Mouse (Mus musculus) NIH3T3 (cell line): ENCODE data around the gene Mbtd1.
"Not testable (repeated sequence)": the region's sequence is repeated elsewhere in the genome, so short reads cannot be mapped to it uniquely, and the experiment has no call there.

Experiments
- DNase-seq: peaks from one replicate; pipeline ENCODE4 v3.0.0-alpha.2; 2012; ENCODE audit warnings: low read depth

Mbtd1 gene

DNA sequence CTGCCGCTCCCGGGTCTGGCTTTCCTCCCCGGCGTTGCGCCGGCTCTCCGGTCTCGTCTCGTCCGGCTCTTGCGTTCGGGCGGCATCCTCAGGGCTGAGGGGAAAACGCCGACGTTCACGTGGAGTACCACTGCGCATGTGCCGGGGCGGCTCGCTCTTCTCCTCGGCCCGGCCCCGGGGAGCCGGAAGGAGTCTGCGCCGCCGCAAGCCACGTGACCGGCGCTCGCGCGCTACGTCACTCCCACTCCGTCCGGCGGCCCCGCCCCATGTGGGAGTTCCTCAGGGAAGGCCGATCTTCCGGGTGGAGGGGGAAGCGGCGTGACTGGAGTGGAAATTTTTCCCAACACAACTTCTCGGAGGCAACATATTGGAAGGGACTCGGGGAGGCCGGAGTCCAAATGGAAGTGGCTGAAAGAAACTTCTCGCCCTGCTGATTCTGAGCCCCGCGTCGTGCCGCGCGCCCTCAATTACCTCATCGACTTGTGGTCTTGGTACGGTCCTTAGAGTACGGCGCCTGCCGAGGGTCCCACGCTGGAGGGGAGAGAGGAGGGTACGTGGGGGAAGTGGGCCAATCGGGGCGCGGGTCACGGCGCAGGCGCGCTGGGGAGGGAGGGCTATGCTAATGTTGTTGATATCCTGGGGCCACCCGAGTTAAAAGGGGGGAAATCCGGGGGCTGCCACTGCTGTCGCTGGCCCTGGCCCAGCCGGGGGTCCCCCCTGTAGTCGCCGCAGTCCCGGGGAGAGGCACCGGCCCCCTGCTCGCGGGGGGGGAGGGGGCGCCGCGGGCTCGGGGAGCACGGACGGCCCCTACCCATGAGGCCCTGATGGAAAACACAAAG, at the start of gene Mbtd1, which contains the start of gene Utp18:
Gene Mbtd1 (plus strand): TSS at position 281 of the 839 bp plus-strand sequence.
Gene Utp18 (minus strand): TSS at position 195 of the 839 bp plus-strand sequence.
- peak; percentile 99 for DNase-seq

DNA sequence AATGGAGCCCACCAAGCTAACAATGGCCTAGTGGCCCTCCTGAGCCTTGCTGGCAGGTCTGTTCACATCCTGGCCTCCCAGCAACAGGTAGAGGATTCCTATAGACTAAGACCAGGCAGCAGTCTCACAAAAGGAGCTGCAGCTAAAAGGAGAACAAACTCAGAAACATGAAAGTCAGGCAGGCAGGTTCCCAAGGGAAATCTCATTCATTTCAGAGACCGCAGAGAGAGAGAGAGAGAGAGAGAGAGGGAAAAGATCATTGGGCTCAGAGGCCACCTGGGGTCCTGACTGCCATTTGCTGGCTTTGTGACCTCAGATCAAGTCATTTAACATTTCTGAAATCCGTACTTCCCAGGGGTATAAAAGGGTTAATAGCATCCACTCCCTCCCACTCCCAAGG, 38.3 kb upstream of the Mbtd1 start:
- no peak for DNase-seq

DNA sequence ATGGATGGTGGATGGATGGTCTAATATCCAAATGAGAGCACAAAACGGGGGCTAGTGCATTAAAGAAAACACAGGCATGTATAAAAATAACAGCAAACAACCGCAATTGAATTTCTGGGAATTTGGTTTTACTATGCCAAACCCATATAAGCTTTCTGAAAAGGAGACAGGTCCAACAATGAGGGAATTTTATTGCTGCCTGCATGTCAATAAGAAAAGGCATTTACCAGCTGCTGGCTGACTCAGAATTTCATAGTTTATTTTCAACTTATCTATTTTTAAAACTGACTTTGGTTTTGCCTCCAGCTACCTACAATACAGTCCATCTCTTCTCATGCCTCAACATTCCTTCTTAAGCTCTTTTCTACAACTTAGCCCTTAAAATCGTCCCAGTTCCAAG, 33.1 kb upstream of the Mbtd1 start:
- DNase-seq, result no peak

DNA sequence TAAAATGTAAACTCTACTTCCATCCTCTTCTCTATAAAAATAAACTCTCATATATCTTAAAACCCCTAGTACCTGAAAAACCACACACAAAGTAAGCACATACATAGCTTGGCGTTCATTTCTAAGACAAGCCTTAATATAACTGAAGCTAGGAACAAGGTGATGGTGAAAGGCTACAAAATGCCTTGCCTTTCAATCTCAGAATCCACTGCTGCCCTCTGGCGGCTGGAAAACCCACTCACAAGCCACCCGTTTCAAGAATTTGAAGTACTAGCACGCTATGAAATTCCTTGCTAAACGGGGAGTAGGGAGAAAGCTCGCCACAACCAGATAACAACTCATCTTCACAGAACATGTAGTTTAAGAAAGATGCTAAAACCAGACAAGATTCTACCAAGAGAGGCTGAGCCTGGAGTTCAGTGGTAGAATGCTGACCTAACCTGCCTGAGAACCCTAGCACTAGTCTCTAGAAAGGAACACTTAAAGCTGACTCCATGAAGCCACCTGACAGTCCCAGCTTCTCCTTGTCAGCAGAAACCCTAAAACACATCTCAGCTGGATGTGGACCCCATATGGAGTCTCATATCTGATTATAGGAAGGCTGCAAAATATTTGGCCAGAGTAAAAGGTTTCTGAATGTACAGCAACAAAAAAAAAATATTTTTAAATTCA, 29.2 kb upstream of the Mbtd1 start:
- DNase-seq, result peak; percentile 88

DNA sequence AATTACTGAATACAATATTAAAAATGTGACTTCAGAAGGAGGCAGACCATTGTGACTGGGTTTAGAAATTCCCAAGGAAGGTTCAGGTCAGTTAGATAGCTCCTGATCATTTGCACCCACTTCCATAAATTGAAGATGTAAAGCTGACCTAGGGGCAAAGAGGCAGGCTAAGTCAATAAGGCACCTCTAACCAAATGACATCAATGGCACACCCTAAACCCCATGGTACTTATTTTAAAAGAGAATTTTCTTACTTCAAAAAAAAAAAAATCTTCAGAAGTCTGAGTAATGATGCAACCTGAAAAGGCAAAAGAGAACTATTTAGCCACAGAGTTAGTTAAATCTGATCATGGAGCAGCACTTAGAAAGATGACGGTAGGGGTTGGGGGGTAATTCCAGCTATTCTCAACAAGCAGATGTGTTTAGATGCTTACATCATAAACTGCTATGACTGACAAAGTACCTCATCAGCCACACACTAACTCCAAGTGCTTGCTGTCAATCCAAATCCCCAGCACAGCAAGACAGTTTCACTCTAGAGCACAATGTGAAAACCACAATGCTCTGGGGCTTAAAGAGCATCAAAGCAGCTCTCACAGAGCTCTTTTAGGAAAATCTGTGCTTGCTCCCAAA, 25.0 kb upstream of the Mbtd1 start:
- DNase-seq, result no peak

DNA sequence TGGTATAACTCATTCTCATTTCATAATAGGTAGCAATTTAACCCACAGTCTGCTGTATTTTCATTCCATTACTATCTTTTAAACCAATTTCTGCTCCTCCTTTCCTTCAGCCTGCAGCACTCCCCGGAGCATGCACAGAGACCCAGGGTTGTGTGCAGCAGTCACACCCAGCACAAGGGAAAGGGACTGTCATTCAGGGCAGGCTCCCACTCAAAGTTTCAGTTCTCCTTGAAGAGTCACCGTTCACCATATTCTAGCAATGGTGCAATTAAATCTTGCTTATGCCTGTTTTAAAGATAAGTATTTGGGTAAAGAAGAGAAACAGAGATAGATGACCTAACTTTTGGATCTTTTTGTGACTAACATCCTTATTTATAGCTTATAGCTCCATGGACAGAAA, 24.5 kb upstream of the Mbtd1 start:
- DNase-seq, result no peak

DNA sequence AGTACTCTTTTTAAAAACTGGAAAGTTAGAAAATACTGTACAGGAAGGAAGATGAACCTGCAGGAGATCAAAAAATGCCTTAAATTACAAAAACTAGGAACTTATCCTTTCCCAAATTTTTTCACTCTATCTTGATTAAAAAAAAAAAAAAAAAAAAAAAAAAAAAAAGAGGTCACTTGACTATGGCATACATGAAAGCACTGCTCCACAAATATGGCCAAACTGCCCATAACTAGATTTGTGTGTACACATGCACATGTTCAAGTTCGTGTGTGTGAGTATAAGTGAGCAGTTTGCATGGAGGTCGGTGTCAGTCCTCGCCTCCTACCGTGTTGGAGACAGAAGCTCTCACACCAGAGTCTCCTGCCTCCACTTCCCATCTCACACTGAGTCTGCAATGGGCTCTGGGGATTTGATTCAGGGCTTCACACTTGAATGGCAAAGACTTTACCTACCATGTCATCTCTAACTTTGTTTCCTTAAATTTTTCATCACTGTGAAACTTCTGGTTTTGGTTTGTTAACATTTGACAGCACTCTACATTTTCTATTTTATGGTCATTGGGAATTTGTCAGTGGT, 23.5 kb upstream of the Mbtd1 start:
- no peak for DNase-seq

DNA sequence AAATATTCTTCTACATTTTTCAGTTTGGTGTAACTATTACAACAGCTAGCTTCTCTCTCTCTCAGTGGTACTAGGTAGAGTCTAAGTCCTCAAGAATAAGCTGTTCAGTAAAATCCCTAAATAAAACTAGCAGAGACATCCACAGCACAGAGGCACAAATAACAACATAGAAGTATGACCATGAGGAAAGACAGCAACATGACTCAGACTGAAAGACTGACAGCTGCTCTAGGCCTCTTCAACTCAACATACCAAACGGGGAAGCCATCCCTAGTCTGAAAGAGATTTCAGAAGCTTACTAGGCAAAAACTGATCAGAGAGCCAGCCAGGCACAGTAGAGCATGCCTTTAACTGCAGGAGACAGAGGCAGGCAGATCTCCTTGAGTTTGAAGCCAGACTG, 23.0 kb upstream of the Mbtd1 start:
- no peak for DNase-seq

DNA sequence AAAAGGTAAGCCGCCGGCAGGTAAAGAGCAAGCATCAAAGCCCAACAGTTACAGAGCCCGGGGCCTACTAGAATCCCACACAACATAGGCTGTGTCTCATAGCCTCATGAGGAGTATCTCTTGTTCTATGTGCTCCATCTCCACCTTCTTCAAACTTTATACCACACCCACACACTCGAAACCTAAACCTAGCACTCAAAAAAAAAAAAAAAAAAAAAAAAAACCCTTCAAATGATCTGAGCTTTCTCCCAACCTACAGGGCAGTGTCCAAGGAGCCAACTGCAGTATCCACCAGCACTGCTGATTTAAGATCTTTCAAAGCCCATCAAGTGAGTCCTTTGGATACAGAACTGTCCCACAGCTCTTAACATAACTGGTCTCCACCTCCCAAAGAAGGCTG, 1.6 kb upstream of the Mbtd1 start:
- no peak for DNase-seq

DNA sequence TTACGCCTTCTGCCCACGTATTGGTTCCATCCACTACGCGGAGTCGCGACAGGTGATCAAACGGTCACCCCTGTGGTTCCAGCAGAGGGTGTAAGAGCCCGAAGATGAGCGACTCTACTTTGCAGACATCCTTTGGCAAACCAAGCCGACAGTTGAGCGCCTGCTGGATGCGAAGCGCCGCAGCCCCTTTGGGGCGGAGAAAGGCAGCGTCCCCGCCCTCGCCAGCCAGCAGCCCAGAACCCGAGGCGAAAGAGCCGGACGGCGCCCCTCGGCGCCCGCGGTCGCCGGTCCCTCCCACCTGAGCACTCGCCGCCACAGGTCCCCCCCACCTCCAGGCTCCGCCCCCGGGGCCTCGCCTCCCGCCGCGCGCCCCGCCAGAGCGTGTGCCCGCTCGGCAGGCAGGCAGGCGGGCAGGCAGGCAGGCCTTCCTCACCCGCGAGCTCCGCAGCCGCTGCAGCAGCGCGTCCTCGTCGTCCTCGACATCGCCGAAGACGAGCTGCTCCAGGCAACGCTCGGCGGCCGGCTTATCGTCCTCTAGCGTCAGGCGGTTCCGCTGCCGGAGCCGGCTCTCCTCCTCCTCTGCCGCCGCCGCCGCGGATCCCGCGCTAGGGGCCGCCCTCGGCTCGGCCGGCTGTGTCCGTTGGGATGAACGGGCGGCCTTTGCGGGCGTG, 616 bp upstream of the Mbtd1 start:
- DNase-seq, result peak; percentile 79

DNA sequence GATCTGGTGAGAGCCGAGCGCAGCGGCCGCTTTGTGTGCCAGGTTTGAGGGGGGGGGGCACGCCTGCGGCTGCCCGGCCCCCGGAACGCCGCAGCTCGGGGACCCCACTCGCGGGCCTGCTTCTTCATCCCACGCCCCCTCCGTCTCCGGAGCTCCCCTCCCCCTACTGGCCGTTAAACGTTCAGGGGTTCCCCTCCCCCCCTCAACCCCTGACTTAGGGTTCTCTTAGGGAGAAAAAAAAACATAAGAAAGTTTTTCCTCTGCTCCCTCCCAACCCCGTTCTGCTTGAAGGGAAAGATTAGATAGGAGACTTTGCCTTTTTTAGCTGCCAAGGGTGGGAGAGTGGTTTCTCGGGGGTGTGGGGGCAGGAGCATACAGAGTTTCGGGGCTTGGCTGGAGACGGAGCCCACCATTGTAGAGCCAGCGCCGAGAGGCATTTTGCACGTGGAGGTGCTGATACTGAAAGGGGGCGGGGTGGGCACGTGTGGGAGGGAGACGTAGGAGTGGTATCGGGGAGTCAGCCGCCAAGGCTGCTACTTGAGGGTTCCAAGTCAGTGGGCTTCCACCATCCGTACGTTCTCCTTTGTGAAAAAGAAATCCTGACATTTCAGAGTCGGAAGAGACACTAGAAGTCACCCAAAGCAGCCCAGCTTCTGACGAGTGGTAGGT, 893 bp downstream of the Mbtd1 start:
- DNase-seq, result peak; percentile 56

DNA sequence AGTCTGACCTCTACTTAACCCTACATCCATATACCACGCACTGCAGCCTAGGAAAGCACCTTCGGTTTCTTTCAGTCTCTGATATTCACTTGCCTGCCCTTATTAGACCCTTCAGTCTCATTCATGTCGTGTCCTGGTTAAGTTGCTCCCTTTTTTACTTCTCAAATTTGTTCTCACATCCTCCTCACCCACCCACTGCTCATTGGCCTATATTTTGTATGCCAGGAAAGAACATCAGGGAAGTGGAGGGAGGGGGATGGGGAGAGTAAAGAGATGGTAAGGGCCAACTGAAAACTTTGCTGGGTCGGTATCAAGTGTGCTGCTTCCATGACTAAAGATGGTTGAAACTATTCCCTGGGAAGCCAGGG, 1.4 kb downstream of the Mbtd1 start:
- peak; percentile 21 for DNase-seq

DNA sequence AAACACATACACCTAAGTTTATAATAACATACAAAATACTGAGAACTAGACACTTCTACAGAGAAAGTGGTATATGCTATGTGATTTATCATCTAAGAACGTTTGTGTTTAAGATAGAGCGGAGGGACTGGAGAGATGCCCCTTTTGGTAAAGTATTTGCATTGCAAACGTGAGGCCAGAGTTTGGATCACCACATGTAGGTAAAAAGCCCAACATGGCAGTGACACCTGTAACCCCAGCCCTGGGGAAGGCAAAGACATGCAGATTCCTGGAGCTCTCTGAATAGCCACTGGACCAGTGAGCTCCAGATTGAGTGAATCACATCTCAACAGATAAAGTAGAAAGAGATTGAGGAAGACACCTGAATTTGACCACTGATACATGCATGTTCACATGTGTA, 12.1 kb downstream of the Mbtd1 start:
- no peak for DNase-seq

DNA sequence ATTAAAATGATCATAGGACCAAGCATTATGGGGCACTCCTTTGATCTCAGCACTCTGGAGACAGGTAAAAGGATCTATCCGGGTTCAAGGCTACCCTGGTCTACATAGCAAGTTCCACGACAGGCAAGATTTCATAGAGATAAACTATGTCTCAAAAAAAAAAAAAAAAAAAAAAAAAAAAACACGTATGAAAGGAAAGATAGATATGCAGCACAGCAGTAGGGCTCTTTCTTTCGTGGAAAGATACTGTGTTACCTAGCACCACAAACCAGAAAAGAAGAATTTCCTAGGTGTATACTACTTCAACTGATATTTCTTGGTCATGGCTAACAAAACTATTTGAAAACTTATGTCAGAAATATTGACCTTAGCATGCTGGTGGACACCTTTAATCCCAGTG, 21.2 kb downstream of the Mbtd1 start:
- no peak for DNase-seq

DNA sequence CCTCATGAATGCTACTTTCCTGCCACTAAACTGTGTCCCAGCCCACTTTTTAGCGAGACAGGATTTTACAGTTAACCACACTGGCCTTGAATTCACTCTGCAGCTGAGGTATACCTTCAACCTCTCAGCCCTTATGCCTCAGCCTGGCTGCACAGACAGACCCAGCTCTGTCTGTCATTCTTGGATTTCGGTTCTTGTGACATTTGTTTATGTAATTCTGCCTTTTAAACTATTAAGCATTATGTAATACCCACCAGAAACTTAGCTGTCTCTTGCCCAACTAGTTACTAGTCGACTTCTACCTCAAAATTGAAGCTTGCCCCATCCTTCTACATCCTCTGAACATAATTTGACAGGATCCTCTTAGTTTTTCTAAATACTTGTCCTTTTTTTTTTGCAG, 22.2 kb downstream of the Mbtd1 start:
- DNase-seq, result peak; percentile 38

DNA sequence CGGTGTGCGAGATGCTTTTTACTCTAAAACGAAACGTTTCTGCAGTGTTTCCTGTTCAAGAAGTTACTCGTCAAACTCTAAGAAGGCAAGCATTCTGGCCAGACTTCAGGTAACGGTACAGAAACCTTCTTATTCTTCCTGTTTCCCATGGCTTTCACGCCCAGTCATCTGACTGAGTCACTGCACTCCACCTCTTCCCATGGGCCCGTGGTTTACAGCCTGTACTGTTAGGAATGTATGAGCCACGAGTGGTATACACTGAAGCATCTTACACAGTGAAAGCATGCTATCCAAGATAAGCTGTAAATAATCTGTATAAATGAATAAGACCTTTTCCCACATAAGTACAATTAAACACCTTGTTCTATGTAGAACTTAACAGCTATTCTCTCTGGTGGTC, 23.2 kb downstream of the Mbtd1 start:
- peak; percentile 78 for DNase-seq

DNA sequence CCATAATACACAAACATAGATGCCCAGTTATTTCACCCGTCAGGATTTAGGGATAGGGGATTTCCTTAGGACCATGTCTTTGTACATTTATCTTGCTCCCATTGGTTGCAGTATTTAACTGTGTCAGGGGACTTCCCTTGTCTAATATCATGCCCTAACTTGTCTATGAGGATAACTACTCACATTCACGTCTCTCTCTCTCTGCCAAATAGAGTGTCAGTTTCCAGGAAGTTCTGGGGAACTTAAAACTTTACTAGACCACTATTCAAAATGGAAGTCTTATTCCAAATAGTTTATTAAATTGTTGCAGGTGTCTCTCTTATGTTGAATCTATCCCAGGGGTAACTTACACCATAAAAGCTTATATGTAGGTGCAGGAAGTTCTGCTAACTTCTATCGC, 26.0 kb downstream of the Mbtd1 start:
- no peak for DNase-seq

DNA sequence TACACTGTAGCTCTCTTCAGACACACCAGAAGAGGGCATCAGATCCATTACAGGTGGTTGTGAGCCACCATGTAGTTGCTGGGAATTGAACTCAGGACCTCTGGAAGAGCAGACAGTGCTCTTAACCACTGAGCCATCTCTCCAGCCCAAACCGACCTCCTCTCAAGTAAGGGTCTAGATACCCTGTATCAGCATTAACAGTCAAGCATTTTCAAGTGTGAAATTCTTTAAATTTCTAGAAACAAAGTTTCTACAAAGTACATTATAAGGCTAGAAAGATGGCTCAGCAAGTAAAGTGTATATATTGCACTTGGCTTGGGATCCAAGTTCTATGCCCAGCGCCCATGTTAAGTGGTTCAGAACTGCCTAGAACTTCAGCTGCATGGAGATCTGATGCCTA, 29.4 kb downstream of the Mbtd1 start:
- DNase-seq, result not testable (repeated sequence)

DNA sequence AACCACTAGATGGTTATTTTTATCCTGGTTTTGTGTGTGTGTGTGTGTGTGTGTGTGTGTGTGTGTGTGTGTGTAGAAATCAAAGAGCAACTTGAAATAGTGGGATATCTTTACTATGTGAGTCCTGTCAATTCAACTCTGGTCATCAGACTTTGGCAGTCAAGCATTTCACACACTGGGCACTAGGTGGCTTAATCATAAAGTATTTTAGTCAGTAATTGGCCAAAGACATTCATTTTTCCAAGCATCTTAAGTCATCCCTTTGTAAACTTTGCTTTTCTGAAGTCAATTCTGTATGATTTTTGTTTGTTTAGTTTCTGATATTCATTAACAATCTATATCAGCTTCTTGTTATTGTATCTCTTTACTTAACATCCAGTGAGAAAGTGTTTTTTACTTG, 43.5 kb downstream of the Mbtd1 start:
- peak; percentile 40 for DNase-seq

DNA sequence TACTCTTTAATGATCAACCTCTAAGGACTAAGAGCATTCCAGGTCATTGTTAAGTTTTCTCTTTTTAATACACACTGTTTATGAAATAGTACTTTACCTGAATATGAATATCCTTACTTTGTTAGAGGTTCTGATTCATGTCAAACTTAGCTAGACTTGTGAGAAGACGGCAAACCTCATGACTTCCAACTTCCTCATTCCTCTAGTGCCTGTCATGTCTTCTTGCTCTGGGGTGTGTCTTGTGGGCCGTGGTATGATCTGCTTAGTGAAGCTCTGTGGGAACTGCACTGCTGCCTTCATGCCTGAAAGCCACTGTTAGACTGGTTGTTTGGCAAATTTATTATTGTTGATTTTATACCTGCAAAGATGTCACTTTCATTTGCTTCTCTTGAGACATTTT, 55.3 kb downstream of the Mbtd1 start:
- peak; percentile 54 for DNase-seq

DNA sequence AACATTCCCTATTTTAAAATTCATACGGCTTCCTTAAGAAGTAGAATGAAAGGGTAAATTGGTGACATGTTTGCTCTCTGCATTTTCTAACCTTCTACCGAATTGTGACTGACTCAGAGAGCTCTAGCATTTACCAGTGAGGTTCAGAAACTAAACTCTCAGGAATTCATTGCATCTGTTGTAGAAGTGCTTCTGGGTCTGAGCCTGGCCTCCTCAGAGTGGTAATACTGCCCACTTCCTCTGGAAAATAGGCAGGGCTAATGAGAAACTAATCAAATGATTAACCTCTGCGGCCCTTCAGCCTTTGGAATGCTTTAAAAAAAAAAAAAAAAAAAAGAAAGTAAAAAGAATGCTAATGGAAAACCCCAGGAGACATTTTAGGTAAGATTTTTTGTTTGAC, 59.3 kb downstream of the Mbtd1 start:
- DNase-seq, result peak; percentile 27
